Mouse (Mus musculus): ENCODE measurements at regions not wholly inside any gene's neighbourhood (a gene's known extent, or its start where the extent isn't known, plus 50 kb on each side); places are given as distances from the start of the nearest gene placed in this dataset.

GRCm38 (mm10) chr10:117896911-117897643 is 51.2 kb upstream of the Rap1b start:
- ATAC-seq (ENCODE audit: low read depth) = no peak
- no peaks in the 10 kb centered on the region for H3K36me3 ChIP-seq (ENCODE audit: control insufficient read depth, insufficient read depth, low read length)
- peak; percentile 16 for DNase-seq (ENCODE audit: low spot score)
- no peaks in the 10 kb centered on the region for H3K4me1 ChIP-seq (ENCODE audit: control insufficient read depth, insufficient read depth, low read length)
- H3K27ac ChIP-seq (replicated peaks; ENCODE audit: low read depth, low read length) = no peak overlapping the region; the same call in 1 of the 2 replicates
- H3K9ac ChIP-seq (ENCODE audit: low read depth, low read length) = no peak overlapping the region
- WGBS = 51% methylated on average over 12 of the region's 12 CpGs
- H3K9me3 ChIP-seq (ENCODE audit: control insufficient read depth, low read length) = no peaks in the 10 kb centered on the region
- no peaks in the 10 kb centered on the region for H3K27me3 ChIP-seq (replicated peaks; ENCODE audit: control insufficient read depth, insufficient read depth, low read length)
- no peak overlapping the region for H3K4me2 ChIP-seq (ENCODE audit: low read depth, low read length)
- no peak overlapping the region for H3K4me3 ChIP-seq (ENCODE audit: low read depth, low read length)

GRCm38 (mm10) chr10:117897766-117898165 is 51.9 kb upstream of the Rap1b start:
- no peak overlapping the region for H3K4me2 ChIP-seq (ENCODE audit: low read depth, low read length)
- ATAC-seq (ENCODE audit: low read depth) = no peak
- no peaks in the 10 kb centered on the region for H3K27me3 ChIP-seq (replicated peaks; ENCODE audit: control insufficient read depth, insufficient read depth, low read length)
- H3K27ac ChIP-seq (replicated peaks; ENCODE audit: low read depth, low read length) = no peak overlapping the region
- H3K9me3 ChIP-seq (ENCODE audit: control insufficient read depth, low read length) = no peaks in the 10 kb centered on the region
- H3K4me1 ChIP-seq (ENCODE audit: control insufficient read depth, insufficient read depth, low read length) = no peaks in the 10 kb centered on the region
- no peaks in the 10 kb centered on the region for H3K36me3 ChIP-seq (ENCODE audit: control insufficient read depth, insufficient read depth, low read length)
- H3K4me3 ChIP-seq (ENCODE audit: low read depth, low read length) = no peak overlapping the region
- no peak for DNase-seq (ENCODE audit: low spot score)
- WGBS = 83% methylated on average over 5 of the region's 5 CpGs
- H3K9ac ChIP-seq (ENCODE audit: low read depth, low read length) = no peak overlapping the region

DNA sequence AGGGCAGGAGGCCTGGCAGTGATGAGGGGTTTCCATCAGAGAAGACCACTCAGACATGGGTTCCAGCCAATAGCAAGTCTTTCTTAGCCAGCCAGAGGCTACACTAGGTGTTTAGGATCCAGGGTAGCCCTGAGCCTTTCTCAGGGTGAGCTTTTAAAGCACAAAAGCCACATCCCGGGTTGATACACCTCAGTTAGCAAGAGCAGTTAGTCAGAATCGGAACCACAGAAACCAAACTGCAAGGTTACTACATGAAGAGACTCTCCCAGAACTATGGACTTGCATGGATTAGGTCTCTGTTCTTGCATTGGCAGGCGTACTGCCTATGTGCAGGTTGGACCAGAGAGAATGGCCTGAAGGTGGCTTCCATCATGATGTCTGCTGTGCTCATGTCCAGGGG is 52.6 kb upstream of the Rap1b start:
- Histone ChIP-seq H3K27ac (replicated peaks; ENCODE audit: low read depth, low read length) (no peak overlapping the region), H3K9me3 (ENCODE audit: control insufficient read depth, low read length) (no peaks in the 10 kb centered on the region), H3K4me2 (ENCODE audit: low read depth, low read length) (no peak overlapping the region), H3K4me3 (ENCODE audit: low read depth, low read length) (no peak overlapping the region), H3K4me1 (ENCODE audit: control insufficient read depth, insufficient read depth, low read length) (no peaks in the 10 kb centered on the region), H3K9ac (ENCODE audit: low read depth, low read length) (no peak overlapping the region), H3K27me3 (replicated peaks; ENCODE audit: control insufficient read depth, insufficient read depth, low read length) (no peaks in the 10 kb centered on the region), H3K36me3 (ENCODE audit: control insufficient read depth, insufficient read depth, low read length) (no peaks in the 10 kb centered on the region)
- no peak for DNase-seq (ENCODE audit: low spot score)
- ATAC-seq (ENCODE audit: low read depth) = no peak
- WGBS = 92% methylated on average over 3 of the region's 3 CpGs

- 54% methylated on average over 13 of the region's 13 CpGs for WGBS
- Histone ChIP-seq H3K4me3 (ENCODE audit: low read depth, low read length) (no peak overlapping the region), H3K9me3 (ENCODE audit: control insufficient read depth, low read length) (no peaks in the 10 kb centered on the region), H3K4me2 (ENCODE audit: low read depth, low read length) (no peak overlapping the region), H3K36me3 (ENCODE audit: control insufficient read depth, insufficient read depth, low read length) (no peaks in the 10 kb centered on the region), H3K9ac (ENCODE audit: low read depth, low read length) (no peak overlapping the region), H3K27me3 (replicated peaks; ENCODE audit: control insufficient read depth, insufficient read depth, low read length) (no peaks in the 10 kb centered on the region), H3K4me1 (ENCODE audit: control insufficient read depth, insufficient read depth, low read length) (no peaks in the 10 kb centered on the region), H3K27ac (replicated peaks; ENCODE audit: low read depth, low read length) (no peak overlapping the region)
- ATAC-seq (ENCODE audit: low read depth) (no peak), DNase-seq (ENCODE audit: low spot score) (no peak)
Observed at GRCm38 (mm10) chr10:117899410-117899935, 53.6 kb upstream of the Rap1b start.

GRCm38 (mm10) chr10:117905666-117906266 is 59.9 kb upstream of the Rap1b start:
- Histone ChIP-seq H3K9ac (ENCODE audit: low read depth, low read length) (peak overlapping the region; percentile 62), H3K27ac (replicated peaks; ENCODE audit: low read depth, low read length) (peak overlapping the region; percentile 85), H3K36me3 (ENCODE audit: control insufficient read depth, insufficient read depth, low read length) (no peaks in the 10 kb centered on the region), H3K27me3 (replicated peaks; ENCODE audit: control insufficient read depth, insufficient read depth, low read length) (no peaks in the 10 kb centered on the region), H3K4me2 (ENCODE audit: low read depth, low read length) (peak overlapping the region; percentile 67), H3K4me3 (ENCODE audit: low read depth, low read length) (peak overlapping the region; percentile 40), H3K9me3 (ENCODE audit: control insufficient read depth, low read length) (no peaks in the 10 kb centered on the region), H3K4me1 (ENCODE audit: control insufficient read depth, insufficient read depth, low read length) (peaks cover 12% of the 10 kb centered on the region; the same call in 1 of the 2 replicates)
- DNase-seq (ENCODE audit: low spot score) (peak; percentile 55), ATAC-seq (ENCODE audit: low read depth) (peak; percentile 53; the same call in 1 of the 2 replicates)
- WGBS = 10% methylated on average over 27 of the region's 27 CpGs

GRCm38 (mm10) chr10:117906267-117906811 is 60.5 kb upstream of the Rap1b start:
- Histone ChIP-seq H3K4me2 (ENCODE audit: low read depth, low read length) (peak overlapping the region; percentile 67), H3K4me3 (ENCODE audit: low read depth, low read length) (peak overlapping the region; percentile 40), H3K9ac (ENCODE audit: low read depth, low read length) (peak overlapping the region; percentile 62), H3K36me3 (ENCODE audit: control insufficient read depth, insufficient read depth, low read length) (no peaks in the 10 kb centered on the region), H3K4me1 (ENCODE audit: control insufficient read depth, insufficient read depth, low read length) (peaks cover 12% of the 10 kb centered on the region; the same call in 1 of the 2 replicates), H3K27ac (replicated peaks; ENCODE audit: low read depth, low read length) (peak overlapping the region; percentile 85), H3K9me3 (ENCODE audit: control insufficient read depth, low read length) (no peaks in the 10 kb centered on the region), H3K27me3 (replicated peaks; ENCODE audit: control insufficient read depth, insufficient read depth, low read length) (no peaks in the 10 kb centered on the region)
- DNase-seq (ENCODE audit: low spot score) (peak; percentile 91), ATAC-seq (ENCODE audit: low read depth) (peak; percentile 90)
- 11% methylated on average over 11 of the region's 11 CpGs for WGBS

GRCm38 (mm10) chr10:117908079-117908675 is 62.3 kb upstream of the Rap1b start:
- no peak for ATAC-seq (ENCODE audit: low read depth)
- H3K4me1 ChIP-seq (ENCODE audit: control insufficient read depth, insufficient read depth, low read length) = peaks cover 12% of the 10 kb centered on the region; the same call in 1 of the 2 replicates
- H3K9ac ChIP-seq (ENCODE audit: low read depth, low read length) = no peak overlapping the region
- H3K4me3 ChIP-seq (ENCODE audit: low read depth, low read length) = no peak overlapping the region
- no peak overlapping the region for H3K4me2 ChIP-seq (ENCODE audit: low read depth, low read length)
- no peak for DNase-seq (ENCODE audit: low spot score)
- no peak overlapping the region for H3K27ac ChIP-seq (replicated peaks; ENCODE audit: low read depth, low read length)
- H3K36me3 ChIP-seq (ENCODE audit: control insufficient read depth, insufficient read depth, low read length) = no peaks in the 10 kb centered on the region
- no peaks in the 10 kb centered on the region for H3K27me3 ChIP-seq (replicated peaks; ENCODE audit: control insufficient read depth, insufficient read depth, low read length)
- WGBS = 54% methylated on average over 16 of the region's 16 CpGs
- H3K9me3 ChIP-seq (ENCODE audit: control insufficient read depth, low read length) = no peaks in the 10 kb centered on the region

- no peak for DNase-seq (ENCODE audit: low spot score)
- WGBS = 88% methylated on average over 4 of the region's 4 CpGs
Observed at GRCm38 (mm10) chr10:117909155-117909554, 63.3 kb upstream of the Rap1b start.

More at GRCm38 (mm10) chr10:117909155-117909554, 63.3 kb upstream of the Rap1b start:
- Histone ChIP-seq H3K4me2 (ENCODE audit: low read depth, low read length) (no peak overlapping the region), H3K27me3 (replicated peaks; ENCODE audit: control insufficient read depth, insufficient read depth, low read length) (no peaks in the 10 kb centered on the region), H3K36me3 (ENCODE audit: control insufficient read depth, insufficient read depth, low read length) (no peaks in the 10 kb centered on the region), H3K4me3 (ENCODE audit: low read depth, low read length) (no peak overlapping the region), H3K9ac (ENCODE audit: low read depth, low read length) (no peak overlapping the region), H3K27ac (replicated peaks; ENCODE audit: low read depth, low read length) (no peak overlapping the region), H3K4me1 (ENCODE audit: control insufficient read depth, insufficient read depth, low read length) (peaks cover 12% of the 10 kb centered on the region; the same call in 1 of the 2 replicates), H3K9me3 (ENCODE audit: control insufficient read depth, low read length) (no peaks in the 10 kb centered on the region)
- ATAC-seq (ENCODE audit: low read depth) = no peak
